Mouse (Mus musculus): ENCODE measurements around the gene Klhl36.
A peak's percentile ranks its signal among the peaks of the same experiment; 100 is the strongest.

Gene Klhl36

GRCm38 (mm10) chr8:119883281-119883680 lies 21.2 kb downstream of the Klhl36 start:
- no peak for DNase-seq (ENCODE audit: low spot score in 2 of 2)

GRCm38 (mm10) chr8:119885612-119886011 lies 23.5 kb downstream of the Klhl36 start:
- DNase-seq (ENCODE audit: low spot score in 2 of 2): peak; percentile 37 to 60

- no peak for DNase-seq (ENCODE audit: low spot score in 2 of 2)
These were observed 25.1 kb downstream of the Klhl36 start for GRCm38 (mm10) chr8:119887130-119887529.

- no peak for DNase-seq (ENCODE audit: low spot score in 2 of 2)
These were observed 25.9 kb downstream of the Klhl36 start for GRCm38 (mm10) chr8:119888012-119888411.

GRCm38 (mm10) chr8:119897069-119897468 lies 35.0 kb downstream of the Klhl36 start:
- no peak for DNase-seq (ENCODE audit: low spot score in 2 of 2)

GRCm38 (mm10) chr8:119897933-119898332 lies 35.9 kb downstream of the Klhl36 start:
- DNase-seq (ENCODE audit: low spot score in 2 of 2): no peak

GRCm38 (mm10) chr8:119901349-119901748 lies 39.3 kb downstream of the Klhl36 start:
- no peak for DNase-seq (ENCODE audit: low spot score in 2 of 2)

- DNase-seq (ENCODE audit: low spot score in 2 of 2): no peak
These were observed 39.9 kb downstream of the Klhl36 start for GRCm38 (mm10) chr8:119901952-119902351.

GRCm38 (mm10) chr8:119904323-119904911 lies 42.4 kb downstream of the Klhl36 start:
- no peak for DNase-seq (ENCODE audit: low spot score in 2 of 2)

- no peak for DNase-seq (ENCODE audit: low spot score in 2 of 2)
These were observed 48.0 kb downstream of the Klhl36 start, which contains the start of gene Usp10 for GRCm38 (mm10) chr8:119909944-119910546. Gene Usp10, plus strand, starts transcription at chr8:119910360.

- DNase-seq (ENCODE audit: low spot score in 2 of 2): peak; percentile 89 to 93
These were observed 48.6 kb downstream of the Klhl36 start, which contains the start of gene Gm20388 for GRCm38 (mm10) chr8:119910547-119911257. Gene Gm20388, plus strand, starts transcription at chr8:119910841.

GRCm38 (mm10) chr8:119911258-119911962 lies 49.3 kb downstream of the Klhl36 start:
- DNase-seq (ENCODE audit: low spot score in 2 of 2): no peak

GRCm38 (mm10) chr8:119912643-119913042 lies 50.6 kb downstream of the Klhl36 start:
- DNase-seq (ENCODE audit: low spot score in 2 of 2): no peak

- no peak for DNase-seq (ENCODE audit: low spot score in 2 of 2)
These were observed 51.1 kb downstream of the Klhl36 start for GRCm38 (mm10) chr8:119913181-119913580.

GRCm38 (mm10) chr8:119914161-119914560 lies 52.1 kb downstream of the Klhl36 start:
- no peak for DNase-seq (ENCODE audit: low spot score in 2 of 2)

GRCm38 (mm10) chr8:119915298-119915697 lies 53.2 kb downstream of the Klhl36 start:
- DNase-seq (ENCODE audit: low spot score in 2 of 2): no peak

GRCm38 (mm10) chr8:119916237-119916892 lies 54.3 kb downstream of the Klhl36 start:
- DNase-seq (ENCODE audit: low spot score in 2 of 2): no peak

GRCm38 (mm10) chr8:119917415-119917814 lies 55.3 kb downstream of the Klhl36 start:
- no peak for DNase-seq (ENCODE audit: low spot score in 2 of 2)

- DNase-seq (ENCODE audit: low spot score in 2 of 2): no peak
These were observed 56.1 kb downstream of the Klhl36 start for GRCm38 (mm10) chr8:119918155-119918567.

GRCm38 (mm10) chr8:119923259-119923658 lies 61.2 kb downstream of the Klhl36 start:
- no peak for DNase-seq (ENCODE audit: low spot score in 2 of 2)

GRCm38 (mm10) chr8:119925428-119925827 lies 63.4 kb downstream of the Klhl36 start:
- no peak for DNase-seq (ENCODE audit: low spot score in 2 of 2)

GRCm38 (mm10) chr8:119926474-119926873 lies 64.4 kb downstream of the Klhl36 start:
- no peak for DNase-seq (ENCODE audit: low spot score in 2 of 2)
